Mouse (Mus musculus): ENCODE measurements around the gene Tmem259.

Gene Tmem259

DNA sequence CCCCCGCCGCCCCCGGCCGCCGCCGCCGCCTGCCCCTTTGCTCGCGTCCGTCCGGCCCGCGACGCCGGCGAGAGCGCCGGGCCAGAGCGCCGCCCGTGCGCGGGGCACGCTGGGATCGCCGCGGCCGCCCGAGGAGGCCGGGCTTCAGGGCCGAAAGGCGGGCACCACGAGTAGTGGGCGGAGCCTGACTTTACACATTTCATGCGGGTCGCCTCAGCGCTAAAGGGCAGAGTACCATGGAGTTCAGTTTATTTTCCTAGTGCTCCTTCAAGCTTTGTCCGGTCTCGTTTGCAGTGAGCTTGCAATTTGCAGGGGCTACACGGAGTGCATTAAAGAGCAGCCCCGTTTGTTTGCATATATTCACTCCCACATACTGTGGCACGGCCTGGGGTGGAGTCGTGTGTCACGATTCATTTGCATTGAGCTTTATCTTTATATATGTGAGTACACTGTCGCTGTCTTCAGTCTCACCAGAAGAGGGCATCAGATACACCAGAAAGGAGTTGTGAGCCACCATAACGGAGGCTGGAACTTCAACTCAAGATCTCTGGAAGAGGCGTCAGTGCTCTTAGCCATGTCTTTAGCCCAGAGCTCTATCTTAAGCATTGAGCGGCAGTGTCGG is at the start of gene Tmem259:
TSS of gene Tmem259 (minus strand) at position 136 of the 622 bp plus-strand sequence.
- DNase-seq = peak; percentile 86 to 90

DNA sequence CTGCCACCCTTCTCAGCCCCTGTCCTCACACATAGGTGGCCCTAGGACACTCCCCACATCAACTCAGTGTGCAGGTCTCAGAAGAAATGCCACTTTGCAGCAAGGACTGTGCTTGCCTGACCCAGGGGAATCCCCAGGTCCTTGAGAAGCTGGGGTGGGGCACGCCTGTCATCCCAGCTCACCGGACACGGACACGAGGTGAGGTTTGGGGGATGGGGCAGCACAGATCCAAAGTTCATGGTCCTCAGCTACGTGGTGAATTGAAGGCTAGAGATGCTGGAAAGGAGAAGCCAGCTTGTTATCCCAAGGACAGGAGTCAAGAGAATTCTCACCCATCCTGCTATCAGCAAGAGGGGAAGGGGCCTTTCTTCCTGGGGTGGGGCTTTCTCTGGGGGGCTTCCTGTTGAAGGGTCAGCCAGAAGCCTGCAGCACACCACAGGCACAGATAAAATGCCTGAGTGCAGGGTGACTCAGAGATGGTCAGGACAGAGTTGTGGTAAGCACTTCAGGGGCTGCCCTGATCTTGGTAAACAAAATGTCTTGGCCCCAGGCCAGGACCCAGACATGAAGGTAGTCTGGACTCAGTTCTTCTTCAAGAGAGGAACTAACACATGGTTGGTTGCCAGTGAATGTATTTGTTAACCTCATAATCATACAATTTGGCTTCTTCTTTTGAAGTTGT is 48.8 kb upstream of the Tmem259 start:
- DNase-seq = no peak

GRCm38 (mm10) chr10:80030736-80031135 is 46.6 kb upstream of the Tmem259 start:
- no peak for DNase-seq

- no peak for DNase-seq
Measured at GRCm38 (mm10) chr10:80030191-80030590, 46.1 kb upstream of the Tmem259 start.

DNA sequence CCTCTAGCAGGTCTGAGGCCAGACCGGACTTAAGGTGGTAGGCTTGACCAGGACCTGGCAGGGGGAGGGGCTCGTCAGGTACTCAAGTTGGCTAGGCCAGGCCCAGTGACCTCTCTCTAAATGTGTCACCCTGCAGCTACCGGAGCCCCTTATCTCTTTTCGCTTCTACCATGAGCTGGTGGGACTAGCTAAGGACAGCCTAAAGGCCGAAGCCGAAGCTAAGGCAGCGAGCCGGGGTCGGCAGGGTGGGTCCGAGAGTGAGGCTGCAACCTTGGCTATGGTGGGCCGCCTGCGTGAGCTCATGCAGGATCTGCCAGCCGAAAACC is 44.4 kb upstream of the Tmem259 start:
- no peak for DNase-seq

DNA sequence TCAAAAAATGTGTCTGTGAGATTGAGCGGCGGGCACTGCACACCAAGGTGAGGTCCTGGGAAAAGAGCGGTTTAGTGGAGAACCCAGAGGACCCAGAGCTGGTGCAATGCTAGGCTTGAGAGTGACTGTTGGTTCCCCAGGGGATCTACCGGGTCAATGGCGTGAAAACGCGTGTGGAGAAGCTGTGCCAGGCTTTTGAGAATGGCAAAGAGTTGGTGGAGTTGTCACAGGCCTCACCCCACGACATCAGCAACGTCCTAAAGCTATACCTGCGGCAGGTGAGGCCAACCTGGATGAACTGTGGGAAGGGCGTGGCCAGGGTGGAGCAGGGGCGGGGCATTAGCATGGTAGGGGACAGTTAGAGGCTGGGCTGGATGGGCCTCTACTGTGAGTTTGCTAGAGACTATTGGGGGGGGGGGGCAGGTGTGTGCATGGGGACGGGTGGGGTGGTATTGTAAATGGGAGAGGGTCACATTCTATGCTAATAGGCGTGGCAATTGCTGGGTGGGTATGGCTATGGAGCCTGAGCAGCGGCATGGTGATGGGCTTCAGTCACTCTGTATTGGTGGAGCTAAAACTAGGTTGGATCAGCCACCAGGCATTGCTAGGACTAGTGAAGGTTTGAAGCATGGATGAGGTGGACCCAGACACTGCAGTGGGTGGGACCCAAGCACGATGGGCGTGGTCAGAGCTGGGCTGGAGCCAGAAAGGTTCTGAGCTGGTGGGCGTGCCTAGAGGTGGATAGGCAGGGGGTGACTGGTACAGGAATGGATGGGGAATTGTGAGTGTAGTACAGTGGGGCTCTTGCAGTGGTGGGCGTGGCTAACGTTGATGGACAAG is 43.8 kb upstream of the Tmem259 start:
- DNase-seq = no peak

DNA sequence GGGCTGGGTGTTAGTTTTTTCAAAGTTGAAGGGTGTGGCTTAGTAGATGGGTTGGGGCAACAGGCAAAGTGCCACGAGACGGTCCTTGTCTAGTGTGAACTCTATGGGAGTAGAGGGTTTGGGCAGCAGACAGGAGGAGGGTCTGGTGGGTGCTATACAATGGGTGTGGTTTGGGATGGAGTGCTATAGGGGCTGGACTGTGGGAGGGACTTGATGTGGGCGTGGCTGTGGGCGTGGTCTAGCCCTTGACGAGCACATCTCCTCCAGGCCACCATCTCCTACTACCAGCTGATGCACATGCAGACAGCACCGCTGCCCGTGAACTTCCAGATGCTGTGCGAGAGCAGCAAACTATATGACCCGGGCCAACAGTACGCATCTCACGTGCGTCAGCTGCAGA is 41.8 kb upstream of the Tmem259 start:
- DNase-seq = no peak

DNA sequence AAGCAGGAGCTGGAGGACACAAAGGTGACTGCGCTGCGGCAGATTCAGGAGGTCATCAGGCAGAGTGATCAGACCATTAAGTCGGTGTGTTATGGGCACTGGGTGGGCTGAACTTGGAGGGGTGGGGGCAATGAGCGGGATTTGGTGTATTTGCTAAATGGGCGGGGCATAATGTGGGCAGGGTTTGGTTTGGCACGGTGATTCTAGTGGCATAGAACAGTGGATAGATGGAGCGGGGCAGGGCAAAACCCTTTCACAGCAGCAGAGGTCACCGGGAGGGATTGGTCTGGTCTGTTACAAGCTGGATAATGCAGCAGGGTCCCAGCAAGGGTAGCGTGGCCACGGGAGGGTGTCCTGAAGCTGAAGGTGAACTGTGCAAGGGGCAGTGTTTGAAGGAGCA is 41.3 kb upstream of the Tmem259 start:
- DNase-seq = no peak

GRCm38 (mm10) chr10:80025044-80025347 is 40.9 kb upstream of the Tmem259 start:
- DNase-seq = no peak

DNA sequence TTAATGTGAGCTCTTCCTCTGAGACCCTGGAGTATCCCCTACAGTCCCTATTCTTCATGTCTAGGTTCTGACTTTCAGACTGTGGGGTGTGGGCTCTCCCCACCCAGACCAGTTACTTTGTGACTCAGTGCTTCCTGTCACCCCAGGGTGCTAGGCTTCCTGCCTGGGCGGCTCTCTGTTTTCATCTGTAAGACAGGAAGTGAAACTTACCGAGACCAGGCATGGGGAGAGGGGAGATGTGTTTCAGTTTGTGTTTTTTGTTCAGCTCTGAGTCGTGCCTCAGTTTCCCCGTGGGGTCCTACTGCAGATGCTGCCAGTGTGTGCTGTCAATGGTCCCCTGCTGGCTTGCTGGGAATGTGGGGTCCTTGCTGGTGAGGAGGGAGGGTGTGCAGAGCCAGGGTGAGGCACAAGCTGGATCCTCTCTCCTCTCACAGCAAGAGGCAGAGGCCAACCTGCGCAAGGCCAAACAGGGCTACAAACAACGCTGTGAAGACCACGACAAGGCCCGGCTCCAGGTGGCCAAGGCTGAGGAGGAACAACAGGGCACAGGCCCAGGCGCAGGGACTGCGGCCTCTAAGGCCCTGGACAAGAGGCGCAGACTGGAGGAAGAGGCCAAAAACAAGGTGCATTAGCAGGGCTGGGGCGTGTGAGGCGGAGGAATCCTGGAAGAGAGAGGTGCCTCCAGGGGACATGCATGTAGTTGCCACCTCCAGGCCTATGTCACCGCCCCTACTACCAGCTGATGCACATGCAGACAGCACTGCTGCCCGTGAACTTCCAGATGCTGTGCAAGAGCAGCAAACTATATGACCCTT is 40.3 kb upstream of the Tmem259 start:
- no peak for DNase-seq

DNA sequence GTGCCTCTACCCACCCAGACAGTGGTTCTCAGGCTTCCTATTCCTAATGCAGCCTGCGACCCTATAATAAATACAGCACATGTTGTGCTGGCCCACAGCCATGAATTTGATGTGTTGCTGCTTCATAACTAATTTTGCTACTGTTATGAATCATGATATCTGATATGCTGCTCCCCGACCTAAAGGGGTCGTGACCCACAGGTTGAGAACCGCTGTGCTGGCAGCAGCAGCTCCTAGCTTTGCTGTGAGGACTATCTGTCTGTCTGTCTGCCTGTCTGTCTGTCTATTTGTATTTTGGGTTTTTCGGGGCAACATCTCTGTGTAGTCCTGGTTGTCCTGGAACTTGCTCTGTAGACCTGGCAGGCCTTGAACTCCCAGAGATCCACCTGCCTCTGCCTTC is 39.6 kb upstream of the Tmem259 start:
- DNase-seq = no peak

DNA sequence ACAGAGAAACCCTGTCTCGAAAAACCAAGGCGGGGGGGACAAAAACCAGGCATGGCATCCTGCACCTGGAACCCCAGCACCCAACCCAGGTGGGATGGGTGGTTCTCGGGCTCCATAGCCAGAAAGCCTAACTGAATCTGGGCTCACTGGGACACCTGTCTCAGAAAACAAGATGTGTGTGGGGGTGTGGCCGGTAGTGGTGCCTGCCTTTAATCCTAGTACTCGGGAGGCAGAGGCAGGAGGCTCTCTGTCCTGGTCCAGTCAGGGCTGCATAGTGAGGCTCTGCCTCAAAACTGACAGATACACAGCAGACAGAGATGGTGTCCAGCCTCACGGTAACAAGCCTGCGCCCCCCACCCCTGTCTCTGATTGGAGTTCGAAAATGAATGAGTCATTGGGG is 38.7 kb upstream of the Tmem259 start:
- no peak for DNase-seq

- no peak for DNase-seq
Measured at GRCm38 (mm10) chr10:80022164-80022563, 38.0 kb upstream of the Tmem259 start.

DNA sequence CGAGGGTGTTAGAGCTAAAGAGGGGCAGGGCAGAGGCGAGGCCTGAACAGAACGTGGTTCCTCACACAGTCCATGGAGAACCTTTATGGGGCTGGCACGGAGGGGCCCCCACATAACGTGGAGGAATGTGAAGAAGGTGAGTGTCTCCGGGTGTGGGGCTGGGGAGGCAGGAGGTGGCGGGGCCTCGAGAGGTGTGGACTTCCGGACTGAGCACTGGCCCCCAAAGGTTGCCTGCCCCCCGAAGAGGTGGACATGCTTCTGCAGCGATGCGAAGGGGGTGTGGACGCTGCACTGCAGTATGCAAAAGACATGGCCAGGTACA is 37.2 kb upstream of the Tmem259 start:
- DNase-seq = no peak

DNA sequence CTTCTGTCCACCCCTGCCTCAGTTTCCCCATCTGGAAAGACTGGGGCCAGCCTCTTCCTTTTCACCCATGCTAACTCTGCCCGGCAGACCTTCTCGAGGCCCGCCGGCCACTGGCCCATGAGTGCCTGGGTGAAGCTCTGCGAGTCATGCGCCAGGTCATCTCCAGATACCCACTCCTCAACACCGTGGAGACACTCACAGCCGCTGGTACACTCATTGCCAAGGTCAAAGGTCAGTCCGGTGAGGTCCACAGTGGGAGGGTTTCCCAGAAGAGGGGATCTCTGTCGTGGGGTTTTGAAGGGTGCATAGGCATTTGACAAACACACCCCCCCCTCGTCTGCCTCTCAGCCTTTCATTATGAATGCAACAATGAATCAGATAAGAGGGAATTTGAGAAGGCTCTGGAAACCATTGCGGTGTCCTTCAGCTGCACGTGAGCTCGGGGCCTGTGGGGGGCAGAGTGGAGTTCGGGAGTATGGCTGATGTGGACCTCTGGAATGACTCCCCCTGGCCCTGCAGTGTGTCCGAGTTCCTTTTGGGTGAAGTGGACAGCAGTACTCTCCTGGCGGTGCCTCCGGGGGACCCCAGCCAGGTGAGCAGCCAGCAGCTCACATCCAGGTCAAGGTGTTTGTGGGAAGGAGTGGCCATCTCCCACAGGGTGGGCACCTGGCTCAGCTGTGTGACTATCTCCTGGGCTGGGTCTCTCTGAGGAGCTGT is 36.6 kb upstream of the Tmem259 start:
- no peak for DNase-seq

DNA sequence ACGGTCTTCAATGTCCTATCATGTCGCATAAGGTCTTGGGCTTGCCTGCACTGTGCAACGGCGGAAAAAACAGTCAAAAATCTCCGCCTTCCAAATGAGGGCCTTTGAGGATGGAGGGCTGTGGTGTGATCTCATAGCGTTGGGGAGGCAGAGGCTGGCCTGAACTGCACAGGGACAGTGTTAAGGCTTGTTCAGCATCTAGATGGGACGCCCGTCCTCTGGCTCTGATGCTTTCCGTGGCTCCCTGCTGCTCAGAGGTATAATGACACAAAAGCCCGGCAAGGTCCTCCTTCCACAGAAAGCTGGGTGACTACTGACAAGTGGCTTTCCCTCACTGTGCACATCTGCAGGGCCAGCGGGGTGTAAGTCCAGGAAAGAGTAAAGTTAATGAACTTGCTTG is 36.1 kb upstream of the Tmem259 start:
- no peak for DNase-seq

DNA sequence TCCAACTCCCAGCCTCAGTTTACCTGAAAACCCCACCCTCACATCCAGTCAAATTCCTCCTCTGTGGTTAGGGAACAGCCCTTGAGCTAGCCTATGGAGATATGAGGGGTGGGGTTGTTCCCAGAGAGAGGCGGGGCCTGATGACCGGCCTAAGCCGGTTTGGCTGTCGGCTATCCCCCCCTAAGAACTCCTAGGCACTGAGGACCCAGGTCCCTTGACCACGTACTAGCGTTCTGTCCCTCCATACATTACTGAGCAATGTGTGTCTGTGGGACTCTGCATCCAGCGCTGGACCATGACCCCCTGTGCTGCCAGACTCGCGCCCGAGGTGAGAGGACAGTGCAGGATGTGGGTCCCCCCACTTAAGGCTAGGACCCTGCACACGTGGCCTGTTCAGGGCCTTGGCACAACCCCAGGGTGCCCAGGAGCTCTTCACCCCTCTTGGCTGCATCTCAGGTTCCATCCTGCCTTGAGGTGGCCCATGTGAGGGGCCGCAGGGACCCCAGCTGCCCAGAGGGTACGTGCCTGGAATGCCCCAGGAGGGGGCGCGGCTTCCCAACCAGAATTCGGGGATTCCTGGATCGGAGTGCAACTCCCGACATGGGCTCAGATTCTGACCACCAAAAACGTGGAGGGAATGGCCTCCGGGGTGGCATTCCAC is 35.5 kb upstream of the Tmem259 start:
- DNase-seq = no peak

- DNase-seq = no peak
Measured at GRCm38 (mm10) chr10:80018739-80019297, 34.7 kb upstream of the Tmem259 start.

DNA sequence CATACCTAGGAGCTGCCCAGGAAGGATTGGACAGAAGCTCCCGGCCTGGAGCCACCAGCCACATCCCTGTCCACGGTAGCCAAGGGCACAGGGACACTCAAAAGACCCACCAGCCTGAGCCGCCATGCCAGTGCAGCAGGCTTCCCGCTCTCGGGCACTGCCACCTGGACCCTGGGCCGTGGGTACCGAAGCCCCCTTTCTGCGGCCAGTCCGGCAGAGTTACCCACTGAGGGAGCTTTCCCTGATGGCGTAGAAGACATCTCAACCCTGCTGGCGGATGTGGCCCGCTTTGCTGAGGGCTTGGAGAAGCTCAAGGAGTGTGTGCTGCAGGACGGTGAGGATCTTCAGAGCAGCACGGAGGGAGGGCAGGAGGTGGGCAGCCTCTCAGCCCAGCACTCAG is 33.6 kb upstream of the Tmem259 start:
- DNase-seq = no peak

GRCm38 (mm10) chr10:80017361-80017760 is 33.2 kb upstream of the Tmem259 start:
- no peak for DNase-seq

- DNase-seq = no peak
Measured at GRCm38 (mm10) chr10:80016931-80017330, 32.8 kb upstream of the Tmem259 start.

DNA sequence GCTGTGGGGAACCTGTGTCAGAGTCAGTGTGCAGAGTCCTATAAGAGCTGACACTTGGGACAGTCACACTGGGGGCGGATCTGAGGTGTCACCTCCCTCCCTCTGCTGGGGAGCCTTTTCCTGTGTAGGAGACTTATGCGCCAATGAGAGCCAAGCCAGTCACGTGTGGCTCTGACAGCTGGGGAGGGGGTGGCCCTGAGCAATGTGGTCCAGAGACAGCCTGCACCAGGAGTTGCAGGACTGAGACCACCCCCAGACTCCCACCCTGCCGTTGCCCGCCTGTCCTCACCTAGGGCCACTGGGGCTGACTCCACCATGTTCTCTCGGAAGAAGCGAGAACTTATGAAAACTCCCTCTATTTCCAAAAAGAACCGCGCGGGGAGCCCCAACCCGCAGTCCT is 32.4 kb upstream of the Tmem259 start, which contains the start of gene Arhgap45:
TSS of gene Arhgap45 (plus strand) at position 143 of the 400 bp plus-strand sequence.
- DNase-seq = no peak
